Mouse (Mus musculus) natural killer cell, adult 2 months (primary cell): ENCODE results near the gene Galnt9.

ENCODE experiments used
- DNase-seq, 2 experiments: peaks; one replicate each; pipeline ENCODE4 v3.0.0; 2022; ENCODE audit warnings: low spot score in 2 of 2

The Galnt9 gene

GRCm38 (mm10) chr5:110535964-110536363 is 8.2 kb upstream of the Galnt9 start:
- DNase-seq = no peak

GRCm38 (mm10) chr5:110540947-110541346 is 3.2 kb upstream of the Galnt9 start:
- no peak for DNase-seq

GRCm38 (mm10) chr5:110541456-110541855 is 2.7 kb upstream of the Galnt9 start:
- DNase-seq = no peak

GRCm38 (mm10) chr5:110544691-110545069 is 525 bp downstream of the Galnt9 start:
- no peak for DNase-seq

- no peak for DNase-seq
These were observed 1.2 kb downstream of the Galnt9 start for GRCm38 (mm10) chr5:110545311-110545710.

- DNase-seq = no peak
These were observed 2.0 kb downstream of the Galnt9 start for GRCm38 (mm10) chr5:110546136-110546535.

GRCm38 (mm10) chr5:110546726-110547406 is 2.7 kb downstream of the Galnt9 start:
- no peak for DNase-seq

GRCm38 (mm10) chr5:110548446-110548845 is 4.3 kb downstream of the Galnt9 start:
- no peak for DNase-seq

GRCm38 (mm10) chr5:110550189-110550588 is 6.0 kb downstream of the Galnt9 start:
- DNase-seq = no peak

GRCm38 (mm10) chr5:110550841-110551240 is 6.7 kb downstream of the Galnt9 start:
- DNase-seq = no peak

GRCm38 (mm10) chr5:110552005-110552404 is 7.8 kb downstream of the Galnt9 start:
- no peak for DNase-seq

- DNase-seq = no peak
These were observed 9.2 kb downstream of the Galnt9 start for GRCm38 (mm10) chr5:110553315-110553714.

- DNase-seq = no peak
These were observed 11.0 kb downstream of the Galnt9 start for GRCm38 (mm10) chr5:110555198-110555597.

GRCm38 (mm10) chr5:110558368-110558767 is 14.2 kb downstream of the Galnt9 start:
- no peak for DNase-seq

GRCm38 (mm10) chr5:110559679-110560078 is 15.5 kb downstream of the Galnt9 start:
- DNase-seq = no peak

- no peak for DNase-seq
These were observed 18.7 kb downstream of the Galnt9 start for GRCm38 (mm10) chr5:110562741-110563326.

- DNase-seq = no peak
These were observed 21.0 kb downstream of the Galnt9 start for GRCm38 (mm10) chr5:110564986-110565644.

- no peak for DNase-seq
These were observed 23.4 kb downstream of the Galnt9 start for GRCm38 (mm10) chr5:110567547-110567946.

- DNase-seq = no peak
These were observed 30.7 kb downstream of the Galnt9 start for GRCm38 (mm10) chr5:110574888-110575287.

GRCm38 (mm10) chr5:110579296-110579695 is 35.1 kb downstream of the Galnt9 start:
- DNase-seq = no peak

- DNase-seq = no peak
These were observed 36.5 kb downstream of the Galnt9 start for GRCm38 (mm10) chr5:110580569-110581239.
